Mouse (Mus musculus) neural tube, embryonic 11.5 days (tissue): ENCODE results near the gene Efna1. TPM values are rescaled to one million over a fixed set of nuclear protein-coding genes. Genes with fewer than 3 reads are reported as not detected.

Source experiments
- ATAC-seq: fragments of 200-750 bp; cut with Nextera tagmentation; 2 replicates; pipeline ENCODE4 v1.8.0; 2017; ENCODE audit warnings: moderate number of reproducible peaks, mild to moderate bottlenecking, moderate TSS enrichment, moderate library complexity; ENCODE audit not compliant: insufficient read depth, low FRiP score, low TSS enrichment
- DNase-seq: peaks from one replicate; pipeline ENCODE4 v3.0.0-alpha.2; 2015; ENCODE audit warnings: low spot score
- H3K27ac ChIP-seq: fragments of 300-500 bp; sonication (generic); 2 replicates; pipeline ENCODE4 v1.5.1; 2014; ENCODE audit warnings: low read depth, mild to moderate bottlenecking, low read length
- H3K27me3 ChIP-seq: fragments of 300-500 bp; sonication (generic); 2 replicates; pipeline ENCODE4 v1.6.1; 2014; ENCODE audit warnings: mild to moderate bottlenecking, low read length, mixed read lengths; ENCODE audit not compliant: control insufficient read depth, insufficient read depth
- H3K36me3 ChIP-seq: fragments of 300-500 bp; sonication (generic); 2 replicates; pipeline ENCODE4 v1.6.1; 2014; ENCODE audit warnings: mild to moderate bottlenecking, low read length, moderate library complexity, mixed read lengths; ENCODE audit not compliant: control insufficient read depth, insufficient read depth
- H3K4me1 ChIP-seq: fragments of 300-500 bp; sonication (generic); 2 replicates; pipeline ENCODE4 v1.6.1; 2014; ENCODE audit warnings: low read length, mixed read lengths; ENCODE audit not compliant: control insufficient read depth, insufficient read depth
- H3K4me2 ChIP-seq: fragments of 300-500 bp; sonication (generic); 2 replicates; pipeline ENCODE4 v1.6.1; 2014; ENCODE audit warnings: low read depth, mild to moderate bottlenecking, moderate library complexity
- H3K4me3 ChIP-seq: fragments of 300-500 bp; sonication (generic); 2 replicates; pipeline ENCODE4 v1.5.1; 2014; ENCODE audit warnings: low read depth, low read length
- H3K9ac ChIP-seq: fragments of 300-500 bp; sonication (generic); 2 replicates; pipeline ENCODE4 v1.6.1; 2014; ENCODE audit warnings: mild to moderate bottlenecking, low read length
- H3K9me3 ChIP-seq: fragments of 300-500 bp; sonication (generic); 2 replicates; pipeline ENCODE4 v1.6.1; 2016; ENCODE audit warnings: low read length; ENCODE audit not compliant: control insufficient read depth
- WGBS: fragments of 180-500 bp; shearing (Covaris S2); extraction: QIAGEN DNeasy Blood & Tissue Kit; methylation state at CpG from one replicate; pipeline ENCODE4 v1.1.7; 2014; 5-methylcytosine and 5-hydroxymethylcytosine counted together
- polyA plus RNA-seq: library from polyadenylated mRNA; unstranded; fragments of >200 nt; fragmentation: Nextera tagmentation; extraction: Ambion mirVana; gene quantifications from 2 replicates; pipeline ENCODE4 v1.2.1, GENCODE M21; 2014

Gene Efna1
- polyA plus RNA-seq, 1 experiment from 2014 or later = 13.7 TPM

GRCm38 (mm10) chr3:89287286-89287685 is 6.3 kb upstream of the Efna1 start:
- no peak overlapping the region for H3K27ac ChIP-seq
- ATAC-seq (no peak), DNase-seq (no peak)
- 61% methylated on average over 5 of the region's 5 CpGs for WGBS
- H3K36me3 ChIP-seq = no peaks in the 10 kb centered on the region
- H3K9me3 ChIP-seq = no peaks in the 10 kb centered on the region
- H3K4me1 ChIP-seq = no peaks in the 10 kb centered on the region; the same call in 1 of the 2 replicates
- no peak overlapping the region for H3K9ac ChIP-seq
- no peak overlapping the region for H3K4me2 ChIP-seq
- no peaks in the 10 kb centered on the region for H3K27me3 ChIP-seq
- no peak overlapping the region for H3K4me3 ChIP-seq

GRCm38 (mm10) chr3:89285526-89285925 is 4.6 kb upstream of the Efna1 start:
- WGBS = 52% methylated on average over 2 of the region's 2 CpGs
- ATAC-seq = no peak
- no peak for DNase-seq
- H3K27ac ChIP-seq = no peak overlapping the region
- no peak overlapping the region for H3K9ac ChIP-seq
- no peak overlapping the region for H3K4me3 ChIP-seq
- peaks cover under 1% of the 10 kb centered on the region for H3K4me1 ChIP-seq
- H3K36me3 ChIP-seq = no peaks in the 10 kb centered on the region
- H3K9me3 ChIP-seq = no peaks in the 10 kb centered on the region
- H3K4me2 ChIP-seq = no peak overlapping the region
- peaks cover 3% of the 10 kb centered on the region for H3K27me3 ChIP-seq

GRCm38 (mm10) chr3:89284261-89284660 is 3.3 kb upstream of the Efna1 start:
- ATAC-seq (no peak), DNase-seq (no peak)
- Histone ChIP-seq H3K27me3 (peaks cover 12% of the 10 kb centered on the region), H3K4me2 (no peak overlapping the region), H3K4me1 (peaks cover 11% of the 10 kb centered on the region), H3K36me3 (no peaks in the 10 kb centered on the region), H3K9ac (no peak overlapping the region), H3K9me3 (no peaks in the 10 kb centered on the region), H3K27ac (no peak overlapping the region), H3K4me3 (no peak overlapping the region)
- 89% methylated on average over 3 of the region's 3 CpGs for WGBS

- ATAC-seq (no peak), DNase-seq (no peak)
- H3K27me3 ChIP-seq = peaks cover 26% of the 10 kb centered on the region
- no peaks in the 10 kb centered on the region for H3K9me3 ChIP-seq
- 31% methylated on average over 4 of the region's 4 CpGs for WGBS
- H3K27ac ChIP-seq = no peak overlapping the region
- peaks cover 14% of the 10 kb centered on the region for H3K4me1 ChIP-seq
- H3K9ac ChIP-seq = 0 out of 2 replicates have a peak overlapping the region, but pooled peaks have one; percentile 18
- no peak overlapping the region for H3K4me3 ChIP-seq
- no peaks in the 10 kb centered on the region for H3K36me3 ChIP-seq
- H3K4me2 ChIP-seq = no peak overlapping the region
These were observed 1.3 kb upstream of the Efna1 start for GRCm38 (mm10) chr3:89282291-89282643.

GRCm38 (mm10) chr3:89281579-89282290 is 793 bp upstream of the Efna1 start:
- no peak overlapping the region; the same call in 1 of the 2 replicates for H3K9ac ChIP-seq
- H3K27ac ChIP-seq = no peak overlapping the region
- peaks cover 27% of the 10 kb centered on the region for H3K27me3 ChIP-seq

GRCm38 (mm10) chr3:89280050-89280605 is 814 bp downstream of the Efna1 start:
- H3K4me1 ChIP-seq = peaks cover 14% of the 10 kb centered on the region
- no peaks in the 10 kb centered on the region for H3K9me3 ChIP-seq
- peaks cover 27% of the 10 kb centered on the region for H3K27me3 ChIP-seq
- ATAC-seq = peak; percentile 36; the same call in 1 of the 2 replicates
- DNase-seq = peak; percentile 36
- peak overlapping the region; percentile 41 for H3K4me3 ChIP-seq
- peak overlapping the region; percentile 94 for H3K4me2 ChIP-seq
- H3K27ac ChIP-seq = no peak overlapping the region
- H3K9ac ChIP-seq = peak overlapping the region; percentile 58
- H3K36me3 ChIP-seq = no peaks in the 10 kb centered on the region
- under 1% methylated on average over 29 of the region's 29 CpGs for WGBS

More at GRCm38 (mm10) chr3:89281579-89282290, 793 bp upstream of the Efna1 start:
- WGBS = 11% methylated on average over 20 of the region's 20 CpGs
- Histone ChIP-seq H3K9me3 (no peaks in the 10 kb centered on the region), H3K4me2 (peak overlapping the region; percentile 94), H3K4me3 (no peak overlapping the region), H3K4me1 (peaks cover 14% of the 10 kb centered on the region), H3K36me3 (no peaks in the 10 kb centered on the region)
- DNase-seq = peak; percentile 86
- no peak for ATAC-seq

- Histone ChIP-seq H3K9ac (peak overlapping the region; percentile 58), H3K4me1 (peaks cover 14% of the 10 kb centered on the region), H3K4me3 (peak overlapping the region; percentile 41), H3K36me3 (no peaks in the 10 kb centered on the region), H3K27ac (no peak overlapping the region), H3K9me3 (no peaks in the 10 kb centered on the region), H3K27me3 (peaks cover 27% of the 10 kb centered on the region), H3K4me2 (peak overlapping the region; percentile 94)
- DNase-seq = peak; percentile 80
- ATAC-seq = peak; percentile 64
- WGBS = under 1% methylated on average over 35 of the region's 35 CpGs
These were observed 1.6 kb downstream of the Efna1 start for GRCm38 (mm10) chr3:89279153-89279890.

GRCm38 (mm10) chr3:89278643-89279042 is 2.3 kb downstream of the Efna1 start:
- H3K9ac ChIP-seq = no peak overlapping the region; the same call in 1 of the 2 replicates

More at GRCm38 (mm10) chr3:89278643-89279042, 2.3 kb downstream of the Efna1 start:
- ATAC-seq = no peak
- H3K4me2 ChIP-seq = peak overlapping the region; percentile 94
- H3K4me3 ChIP-seq = peak overlapping the region; percentile 41
- H3K27ac ChIP-seq = no peak overlapping the region
- H3K36me3 ChIP-seq = no peaks in the 10 kb centered on the region
- 10% methylated on average over 8 of the region's 8 CpGs for WGBS
- DNase-seq = no peak
- H3K4me1 ChIP-seq = peaks cover 14% of the 10 kb centered on the region
- no peaks in the 10 kb centered on the region for H3K9me3 ChIP-seq
- H3K27me3 ChIP-seq = peaks cover 27% of the 10 kb centered on the region
